Mouse (Mus musculus): ENCODE data around the gene Hoxc12. TPM values are rescaled to one million over a fixed set of nuclear protein-coding genes. Genes with fewer than 3 reads are reported as not detected.

Hoxc12 gene
- polyA plus RNA-seq, 1 experiment, result not detected

DNA sequence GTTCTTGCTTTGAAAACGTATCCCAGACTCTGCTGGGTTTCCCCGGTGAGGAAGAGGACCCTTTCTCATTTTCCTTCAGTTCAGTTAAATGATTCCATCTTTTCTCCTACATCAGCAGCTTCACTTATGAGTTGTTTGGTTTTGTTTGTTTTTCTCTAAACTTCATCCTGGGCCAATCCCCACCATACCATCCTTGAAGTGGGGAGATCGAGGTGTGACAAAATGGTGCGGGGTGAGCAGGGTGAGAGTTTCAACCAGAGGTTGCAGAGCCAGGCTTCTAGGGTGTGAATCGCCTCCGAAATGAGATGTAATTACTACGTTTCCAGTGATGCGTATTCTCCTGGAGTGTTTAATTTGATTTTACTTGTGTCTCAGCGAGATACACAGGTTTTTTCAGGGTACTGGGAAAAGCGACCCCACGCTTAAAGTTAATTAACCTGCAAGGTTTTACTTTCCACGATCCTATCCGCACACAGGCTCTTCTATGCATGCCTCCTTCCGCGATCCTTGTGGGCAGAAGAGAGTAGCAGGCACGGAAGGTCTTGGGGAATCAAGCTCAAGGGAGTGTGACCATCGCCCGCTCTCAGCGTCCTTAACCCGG is 18.5 kb upstream of the Hoxc12 start:
- TF ChIP-seq POLR2A (IDR thresholded peaks at IDR 0.05; ENCODE audit: borderline replicate concordance, insufficient read depth, low read length) (no peak), CTCF (IDR thresholded peaks at IDR 0.05; ENCODE audit: borderline replicate concordance, insufficient read depth, low read depth, low read length) (no peak)
- 3% methylated on average over 20 of the region's 20 CpGs for WGBS
- Histone ChIP-seq H3K27me3 (ENCODE audit: control insufficient read depth, insufficient read depth, low read length) (peaks cover 16% of the 10 kb centered on the region; the same call in 1 of the 2 replicates), H3K27ac (ENCODE audit: insufficient read depth, low read length) (no peak overlapping the region), H3K4me3 (replicated peaks; ENCODE audit: insufficient read depth, low read depth, low read length) (no peak overlapping the region), H3K4me1 (ENCODE audit: control insufficient read depth, insufficient read depth, low read length) (no peaks in the 10 kb centered on the region)
- DNase-seq, result no peak

DNA sequence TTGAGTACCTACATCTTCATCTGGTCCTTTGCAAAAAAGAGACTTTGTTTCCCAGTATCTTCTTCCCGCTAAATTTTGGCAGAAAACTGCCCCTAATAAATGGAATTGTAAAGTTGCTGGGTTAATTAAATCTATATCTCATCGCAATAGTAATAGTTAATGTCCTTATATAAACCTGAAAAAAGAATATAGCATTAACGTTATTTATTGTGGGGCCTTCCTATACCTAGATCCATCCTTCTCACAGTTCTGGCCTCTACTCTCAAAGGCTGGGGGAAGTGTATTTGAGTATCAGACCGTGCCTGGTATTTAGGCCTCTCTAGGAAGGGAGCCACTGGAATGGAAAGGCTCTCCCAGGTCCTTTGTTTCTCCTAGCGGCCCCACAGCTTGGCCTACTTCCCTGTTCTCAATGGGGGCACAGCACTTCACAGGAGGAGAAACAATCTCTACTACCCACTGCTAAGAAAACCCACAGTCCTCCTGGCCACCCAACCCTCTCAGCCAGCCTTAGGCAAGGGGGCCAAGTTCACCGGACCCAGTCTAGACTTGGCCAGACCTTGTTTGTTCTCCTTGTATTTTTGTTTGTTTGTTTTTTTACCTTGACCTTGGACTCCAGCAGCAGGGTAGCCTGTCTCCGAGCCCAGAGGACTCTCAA is 17.8 kb upstream of the Hoxc12 start:
- H3K4me1 ChIP-seq (ENCODE audit: control insufficient read depth, insufficient read depth, low read length), result no peaks in the 10 kb centered on the region
- peaks cover 16% of the 10 kb centered on the region; the same call in 1 of the 2 replicates for H3K27me3 ChIP-seq (ENCODE audit: control insufficient read depth, insufficient read depth, low read length)
- no peak overlapping the region for H3K27ac ChIP-seq (ENCODE audit: insufficient read depth, low read length)
- WGBS, result 4% methylated on average over 7 of the region's 7 CpGs
- TF ChIP-seq CTCF (IDR thresholded peaks at IDR 0.05; ENCODE audit: borderline replicate concordance, insufficient read depth, low read depth, low read length) (no peak), POLR2A (IDR thresholded peaks at IDR 0.05; ENCODE audit: borderline replicate concordance, insufficient read depth, low read length) (no peak)
- no peak for DNase-seq
- H3K4me3 ChIP-seq (replicated peaks; ENCODE audit: insufficient read depth, low read depth, low read length), result no peak overlapping the region

DNA sequence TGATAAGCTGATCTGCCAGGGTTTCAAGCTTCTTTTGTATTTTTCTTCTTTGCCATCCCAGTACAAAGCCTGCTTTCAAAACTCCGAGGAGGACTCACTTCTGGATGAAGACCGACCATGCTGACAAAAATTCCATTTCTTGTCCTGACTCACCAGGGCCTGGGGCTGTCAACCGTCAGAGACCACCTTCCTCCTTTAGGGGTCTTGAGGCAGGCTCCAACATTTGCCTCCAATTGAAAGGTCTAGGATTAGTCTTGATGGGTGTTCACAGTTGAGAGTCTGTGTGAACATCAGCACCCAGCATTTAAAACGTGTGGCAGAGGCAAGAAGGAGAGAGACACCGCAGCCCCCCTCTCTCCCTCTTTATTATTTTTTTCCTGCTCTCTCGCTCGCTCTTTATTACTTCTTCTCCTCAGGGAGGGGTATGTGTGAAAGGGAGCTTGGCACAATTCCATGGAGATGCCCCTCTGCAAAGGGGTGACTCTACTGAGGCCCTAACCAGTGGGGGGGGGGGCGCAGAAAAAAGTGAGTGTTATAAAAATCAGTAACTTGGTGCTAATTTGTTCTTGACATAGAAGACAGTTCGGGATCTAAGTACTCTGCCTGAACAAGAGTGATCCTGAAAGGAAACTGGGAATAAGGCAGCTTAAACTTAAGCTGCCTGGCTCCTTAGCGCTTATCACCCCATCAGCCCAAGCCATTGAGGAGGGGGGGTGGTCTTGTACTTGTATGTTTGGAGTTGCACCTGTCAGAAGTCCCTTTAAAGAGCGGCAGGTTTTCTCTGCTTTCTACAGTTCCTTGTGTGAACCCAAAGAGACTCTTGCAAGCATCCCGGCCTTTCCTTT is 17.0 kb upstream of the Hoxc12 start:
- Histone ChIP-seq H3K27me3 (ENCODE audit: control insufficient read depth, insufficient read depth, low read length) (peaks cover 16% of the 10 kb centered on the region; the same call in 1 of the 2 replicates), H3K4me3 (replicated peaks; ENCODE audit: insufficient read depth, low read depth, low read length) (no peak overlapping the region), H3K27ac (ENCODE audit: insufficient read depth, low read length) (no peak overlapping the region), H3K4me1 (ENCODE audit: control insufficient read depth, insufficient read depth, low read length) (no peaks in the 10 kb centered on the region)
- WGBS, result 5% methylated on average over 12 of the region's 12 CpGs
- no peak for TF ChIP-seq CTCF (IDR thresholded peaks at IDR 0.05; ENCODE audit: borderline replicate concordance, insufficient read depth, low read depth, low read length)
- no peak for TF ChIP-seq POLR2A (IDR thresholded peaks at IDR 0.05; ENCODE audit: borderline replicate concordance, insufficient read depth, low read length)
- no peak for DNase-seq

DNA sequence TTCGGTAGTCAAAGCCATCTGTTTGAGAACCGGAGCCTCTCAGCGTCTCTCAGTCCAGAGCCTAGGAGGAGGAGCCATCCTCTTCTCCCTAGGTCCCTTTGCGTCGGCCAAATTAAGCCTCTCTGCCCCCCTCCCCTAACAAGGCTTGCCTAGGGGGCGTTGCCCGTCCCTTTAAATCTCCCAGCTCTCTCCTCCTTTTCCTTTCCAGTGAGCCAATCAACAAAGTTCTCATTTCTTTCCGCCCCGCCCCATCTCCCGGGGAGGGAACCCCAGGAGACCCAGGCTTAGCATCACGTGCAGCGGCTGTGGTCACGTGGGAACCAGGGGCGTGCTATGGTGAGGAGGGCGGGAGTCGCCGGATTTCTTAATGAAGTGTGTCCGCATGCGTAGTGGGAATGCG is 15.9 kb upstream of the Hoxc12 start:
- H3K27ac ChIP-seq (ENCODE audit: insufficient read depth, low read length), result no peak overlapping the region
- TF ChIP-seq POLR2A (IDR thresholded peaks at IDR 0.05; ENCODE audit: borderline replicate concordance, insufficient read depth, low read length) (no peak), CTCF (IDR thresholded peaks at IDR 0.05; ENCODE audit: borderline replicate concordance, insufficient read depth, low read depth, low read length) (no peak)
- no peak for DNase-seq
- H3K4me3 ChIP-seq (replicated peaks; ENCODE audit: insufficient read depth, low read depth, low read length), result no peak overlapping the region
- peaks cover 16% of the 10 kb centered on the region; the same call in 1 of the 2 replicates for H3K27me3 ChIP-seq (ENCODE audit: control insufficient read depth, insufficient read depth, low read length)
- 1% methylated on average over 20 of the region's 20 CpGs for WGBS
- H3K4me1 ChIP-seq (ENCODE audit: control insufficient read depth, insufficient read depth, low read length), result no peaks in the 10 kb centered on the region

DNA sequence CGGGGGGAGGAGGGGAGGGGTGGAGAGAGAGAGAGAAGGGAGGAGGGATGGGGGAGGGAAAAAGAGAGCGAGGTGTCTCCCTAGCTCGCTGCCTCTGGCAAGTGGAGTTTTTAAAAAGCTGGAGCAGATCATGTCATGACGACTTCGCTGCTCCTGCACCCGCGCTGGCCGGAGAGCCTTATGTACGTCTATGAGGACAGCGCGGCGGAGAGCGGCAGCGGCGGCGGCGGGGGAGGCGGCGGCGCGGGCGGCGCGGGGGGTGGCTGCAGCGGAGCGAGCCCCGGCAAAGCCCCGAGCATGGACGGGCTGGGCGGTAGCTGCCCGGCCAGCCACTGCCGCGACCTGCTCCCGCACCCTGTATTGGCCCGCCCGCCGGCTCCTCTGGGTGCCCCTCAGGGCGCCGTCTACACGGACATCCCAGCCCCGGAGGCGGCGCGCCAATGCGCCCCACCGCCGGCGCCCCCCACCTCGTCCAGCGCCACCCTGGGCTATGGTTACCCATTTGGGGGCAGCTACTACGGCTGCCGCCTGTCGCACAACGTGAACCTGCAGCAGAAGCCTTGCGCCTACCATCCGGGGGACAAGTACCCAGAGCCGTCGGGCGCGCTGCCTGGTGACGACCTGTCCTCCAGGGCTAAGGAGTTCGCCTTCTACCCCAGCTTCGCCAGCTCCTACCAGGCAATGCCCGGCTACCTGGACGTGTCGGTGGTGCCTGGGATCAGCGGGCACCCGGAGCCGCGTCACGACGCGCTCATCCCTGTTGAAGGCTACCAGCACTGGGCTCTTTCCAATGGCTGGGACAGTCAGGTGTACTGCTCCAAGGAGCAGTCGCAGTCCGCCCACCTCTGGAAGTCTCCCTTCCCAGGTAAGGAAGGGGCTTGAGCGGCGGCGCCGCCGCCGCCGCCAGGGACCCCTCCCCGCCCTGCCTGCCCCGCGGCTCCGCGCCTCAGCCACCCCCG is 15.2 kb upstream of the Hoxc12 start, which contains the start of gene Hoxc13:
Gene Hoxc13 (plus strand): TSS at position 51 of the 959 bp plus-strand sequence.
- no peaks in the 10 kb centered on the region for H3K4me1 ChIP-seq (ENCODE audit: control insufficient read depth, insufficient read depth, low read length)
- no peak within 1 kb of the TSS for H3K4me3 ChIP-seq (replicated peaks; ENCODE audit: insufficient read depth, low read depth, low read length)
- DNase-seq, result no peak
- TF ChIP-seq CTCF (IDR thresholded peaks at IDR 0.05; ENCODE audit: borderline replicate concordance, insufficient read depth, low read depth, low read length) (no peak), POLR2A (IDR thresholded peaks at IDR 0.05; ENCODE audit: borderline replicate concordance, insufficient read depth, low read length) (no peak)
- H3K27me3 ChIP-seq (ENCODE audit: control insufficient read depth, insufficient read depth, low read length), result peaks cover 16% of the 10 kb centered on the region; the same call in 1 of the 2 replicates
- H3K27ac ChIP-seq (ENCODE audit: insufficient read depth, low read length), result no peak within 1 kb of the TSS
- 1% methylated on average over 85 of the region's 88 CpGs for WGBS

DNA sequence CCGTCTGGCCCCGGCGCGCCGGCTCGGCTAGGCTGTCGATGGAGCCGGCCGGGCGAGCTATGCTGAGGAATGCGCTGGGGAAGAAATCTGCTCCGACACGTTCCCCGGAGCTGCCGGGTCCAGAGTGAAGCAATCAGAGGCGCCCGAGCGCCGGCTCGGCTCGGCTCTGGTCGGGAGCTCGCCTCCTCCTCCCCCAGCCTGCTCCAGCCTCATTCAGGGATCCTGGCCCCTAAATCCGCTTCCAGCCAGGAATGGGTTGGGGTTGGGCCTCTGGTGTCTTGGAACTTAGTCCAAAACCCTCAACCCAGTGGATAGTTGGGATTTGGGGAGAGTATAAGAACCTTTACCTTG is 14.6 kb upstream of the Hoxc12 start:
- TF ChIP-seq CTCF (IDR thresholded peaks at IDR 0.05; ENCODE audit: borderline replicate concordance, insufficient read depth, low read depth, low read length) (no peak), POLR2A (IDR thresholded peaks at IDR 0.05; ENCODE audit: borderline replicate concordance, insufficient read depth, low read length) (no peak)
- no peak for DNase-seq
- Histone ChIP-seq H3K27ac (ENCODE audit: insufficient read depth, low read length) (no peak overlapping the region), H3K4me3 (replicated peaks; ENCODE audit: insufficient read depth, low read depth, low read length) (no peak overlapping the region), H3K4me1 (ENCODE audit: control insufficient read depth, insufficient read depth, low read length) (no peaks in the 10 kb centered on the region), H3K27me3 (ENCODE audit: control insufficient read depth, insufficient read depth, low read length) (peaks cover 17% of the 10 kb centered on the region; the same call in 1 of the 2 replicates)
- WGBS, result 1% methylated on average over 24 of the region's 24 CpGs

Data from cerebellum, adult 2 months (tissue).